Mouse (Mus musculus): Measurements from ENCODE around the gene Wwox. TPM values are rescaled to one million over a fixed set of nuclear protein-coding genes. Genes with fewer than 3 reads are reported as not detected.
A peak's percentile ranks its signal among the peaks of the same experiment; 100 is the strongest.

The Wwox gene
- 16.3 and 18.6 TPM in 2 replicates for polyA plus RNA-seq (2015; fragmentation: Nextera tagmentation; extraction: Ambion mirVana)

- Histone ChIP-seq H3K4me2 (ENCODE audit: low read length) (peak within 1 kb of the TSS; percentile 92), H3K9ac (ENCODE audit: low read depth, low read length) (peak within 1 kb of the TSS; percentile 54), H3K27ac (peak within 1 kb of the TSS; percentile 70), H3K4me1 (replicated peaks; ENCODE audit: insufficient read depth, low read length) (peaks cover 7% of the 10 kb centered on the region), H3K4me3 (replicated peaks; ENCODE audit: low read depth, low read length) (peak within 1 kb of the TSS; percentile 68), H3K27me3 (ENCODE audit: insufficient read depth, low read length) (no peaks in the 10 kb centered on the region), H3K9me3 (replicated peaks; ENCODE audit: low read length) (no peaks in the 10 kb centered on the region), H3K36me3 (ENCODE audit: insufficient read depth, low read length) (no peaks in the 10 kb centered on the region)
- peak; percentile 100 for DNase-seq (ENCODE audit: low spot score)
- TF ChIP-seq CTCF (IDR thresholded peaks at IDR 0.05; ENCODE audit: low read depth), result peak; percentile 79
- under 1% methylated on average over 54 of the region's 54 CpGs for WGBS
- peak; percentile 98 for ATAC-seq (replicated peaks; ENCODE audit: low FRiP score, low read depth)
These were observed at the start of gene Wwox for GRCm38 (mm10) chr8:114439334-114440204. Wwox (plus strand) TSS chr8:114439655.

GRCm38 (mm10) chr8:114390465-114391254 lies 48.8 kb upstream of the Wwox start:
- Histone ChIP-seq H3K9me3 (replicated peaks; ENCODE audit: low read length) (no peaks in the 10 kb centered on the region), H3K36me3 (ENCODE audit: insufficient read depth, low read length) (no peaks in the 10 kb centered on the region), H3K4me2 (ENCODE audit: low read length) (no peak overlapping the region), H3K4me3 (replicated peaks; ENCODE audit: low read depth, low read length) (no peak overlapping the region), H3K9ac (ENCODE audit: low read depth, low read length) (no peak overlapping the region), H3K4me1 (replicated peaks; ENCODE audit: insufficient read depth, low read length) (no peaks in the 10 kb centered on the region), H3K27ac (no peak overlapping the region), H3K27me3 (ENCODE audit: insufficient read depth, low read length) (no peaks in the 10 kb centered on the region)
- DNase-seq (ENCODE audit: low spot score) (peak; percentile 54), ATAC-seq (replicated peaks; ENCODE audit: low FRiP score, low read depth) (no peak)
- WGBS, result 71% methylated on average over 11 of the region's 13 CpGs
- TF ChIP-seq CTCF (IDR thresholded peaks at IDR 0.05; ENCODE audit: low read depth), result peak; percentile 65

GRCm38 (mm10) chr8:114398326-114398725 lies 41.1 kb upstream of the Wwox start:
- 93% methylated on average over 5 of the region's 5 CpGs for WGBS
- H3K27me3 ChIP-seq (ENCODE audit: insufficient read depth, low read length), result no peaks in the 10 kb centered on the region
- H3K27ac ChIP-seq, result no peak overlapping the region
- no peak for TF ChIP-seq CTCF (IDR thresholded peaks at IDR 0.05; ENCODE audit: low read depth)
- DNase-seq (ENCODE audit: low spot score) (no peak), ATAC-seq (replicated peaks; ENCODE audit: low FRiP score, low read depth) (no peak)
- no peaks in the 10 kb centered on the region for H3K4me1 ChIP-seq (replicated peaks; ENCODE audit: insufficient read depth, low read length)
- H3K9ac ChIP-seq (ENCODE audit: low read depth, low read length), result no peak overlapping the region
- no peak overlapping the region for H3K4me3 ChIP-seq (replicated peaks; ENCODE audit: low read depth, low read length)
- no peaks in the 10 kb centered on the region for H3K9me3 ChIP-seq (replicated peaks; ENCODE audit: low read length)
- H3K4me2 ChIP-seq (ENCODE audit: low read length), result no peak overlapping the region
- H3K36me3 ChIP-seq (ENCODE audit: insufficient read depth, low read length), result no peaks in the 10 kb centered on the region

GRCm38 (mm10) chr8:114399273-114399672 lies 40.2 kb upstream of the Wwox start:
- H3K27ac ChIP-seq, result no peak overlapping the region
- no peaks in the 10 kb centered on the region for H3K36me3 ChIP-seq (ENCODE audit: insufficient read depth, low read length)
- no peak for ATAC-seq (replicated peaks; ENCODE audit: low FRiP score, low read depth)
- no peaks in the 10 kb centered on the region for H3K27me3 ChIP-seq (ENCODE audit: insufficient read depth, low read length)
- no peak overlapping the region for H3K4me2 ChIP-seq (ENCODE audit: low read length)
- WGBS, result 93% methylated on average over 5 of the region's 5 CpGs
- H3K4me1 ChIP-seq (replicated peaks; ENCODE audit: insufficient read depth, low read length), result no peaks in the 10 kb centered on the region
- no peak for DNase-seq (ENCODE audit: low spot score)
- H3K9ac ChIP-seq (ENCODE audit: low read depth, low read length), result no peak overlapping the region
- TF ChIP-seq CTCF (IDR thresholded peaks at IDR 0.05; ENCODE audit: low read depth), result no peak
- H3K9me3 ChIP-seq (replicated peaks; ENCODE audit: low read length), result no peaks in the 10 kb centered on the region
- no peak overlapping the region for H3K4me3 ChIP-seq (replicated peaks; ENCODE audit: low read depth, low read length)

GRCm38 (mm10) chr8:114401679-114402078 lies 37.8 kb upstream of the Wwox start:
- no peaks in the 10 kb centered on the region for H3K4me1 ChIP-seq (replicated peaks; ENCODE audit: insufficient read depth, low read length)
- ATAC-seq (replicated peaks; ENCODE audit: low FRiP score, low read depth) (no peak), DNase-seq (ENCODE audit: low spot score) (no peak)
- no peak for TF ChIP-seq CTCF (IDR thresholded peaks at IDR 0.05; ENCODE audit: low read depth)
- no peaks in the 10 kb centered on the region for H3K9me3 ChIP-seq (replicated peaks; ENCODE audit: low read length)
- no peak overlapping the region for H3K9ac ChIP-seq (ENCODE audit: low read depth, low read length)
- H3K27me3 ChIP-seq (ENCODE audit: insufficient read depth, low read length), result no peaks in the 10 kb centered on the region
- H3K36me3 ChIP-seq (ENCODE audit: insufficient read depth, low read length), result no peaks in the 10 kb centered on the region
- H3K4me2 ChIP-seq (ENCODE audit: low read length), result no peak overlapping the region
- no peak overlapping the region for H3K4me3 ChIP-seq (replicated peaks; ENCODE audit: low read depth, low read length)
- no peak overlapping the region for H3K27ac ChIP-seq
- WGBS, result 59% methylated on average over 7 of the region's 7 CpGs

GRCm38 (mm10) chr8:114411421-114411820 lies 28.0 kb upstream of the Wwox start:
- Histone ChIP-seq H3K36me3 (ENCODE audit: insufficient read depth, low read length) (no peaks in the 10 kb centered on the region), H3K4me2 (ENCODE audit: low read length) (no peak overlapping the region), H3K27ac (no peak overlapping the region), H3K27me3 (ENCODE audit: insufficient read depth, low read length) (no peaks in the 10 kb centered on the region), H3K4me3 (replicated peaks; ENCODE audit: low read depth, low read length) (no peak overlapping the region), H3K4me1 (replicated peaks; ENCODE audit: insufficient read depth, low read length) (no peaks in the 10 kb centered on the region), H3K9ac (ENCODE audit: low read depth, low read length) (no peak overlapping the region), H3K9me3 (replicated peaks; ENCODE audit: low read length) (no peaks in the 10 kb centered on the region)
- 73% methylated on average over 3 of the region's 3 CpGs for WGBS
- no peak for TF ChIP-seq CTCF (IDR thresholded peaks at IDR 0.05; ENCODE audit: low read depth)
- no peak for ATAC-seq (replicated peaks; ENCODE audit: low FRiP score, low read depth)
- no peak for DNase-seq (ENCODE audit: low spot score)

All from kidney, postnatal 0 days (tissue).